Mouse (Mus musculus) forebrain, embryonic 12.5 days (tissue): Measurements from ENCODE around the gene Epb41l2. TPM values are rescaled to one million over a fixed set of nuclear protein-coding genes. Genes with fewer than 3 reads are reported as not detected.

Experiments used
- ATAC-seq: fragments of 200-750 bp; cut with Nextera tagmentation; 2 replicates; pipeline ENCODE4 v1.8.0; 2017; ENCODE audit warnings: moderate TSS enrichment; ENCODE audit not compliant: low FRiP score
- H3K27ac ChIP-seq: fragments of 300-500 bp; sonication (generic); 2 replicates; pipeline ENCODE4 v1.5.1; 2016; ENCODE audit warnings: mild to moderate bottlenecking
- H3K27me3 ChIP-seq: fragments of 300-500 bp; sonication (generic); 2 replicates; pipeline ENCODE4 v1.6.1; 2016; ENCODE audit warnings: mild to moderate bottlenecking
- H3K36me3 ChIP-seq: fragments of 300-500 bp; sonication (generic); replicated peaks from 2 replicates; pipeline ENCODE4 v1.6.1; 2016; ENCODE audit warnings: mild to moderate bottlenecking
- H3K4me1 ChIP-seq: fragments of 300-500 bp; sonication (generic); 2 replicates; pipeline ENCODE4 v1.6.1; 2016
- H3K4me2 ChIP-seq: fragments of 300-500 bp; sonication (generic); 2 replicates; pipeline ENCODE4 v1.6.1; 2016; ENCODE audit warnings: mild to moderate bottlenecking, moderate library complexity
- H3K4me3 ChIP-seq: fragments of 300-500 bp; sonication (generic); replicated peaks from 2 replicates; pipeline ENCODE4 v1.5.1; 2016; ENCODE audit warnings: mild to moderate bottlenecking
- H3K9ac ChIP-seq: fragments of 300-500 bp; sonication (generic); 2 replicates; pipeline ENCODE4 v1.6.1; 2016; ENCODE audit warnings: mild to moderate bottlenecking
- H3K9me3 ChIP-seq: fragments of 300-500 bp; sonication (generic); 2 replicates; pipeline ENCODE4 v1.6.1; 2016
- WGBS: fragments of 180-500 bp; shearing (Covaris S2); methylation state at CpG from one replicate; pipeline ENCODE4 v1.1.7; 2016; 5-methylcytosine and 5-hydroxymethylcytosine counted together
- polyA plus RNA-seq: library from polyadenylated mRNA; unstranded; fragments of >200 nt; fragmentation: Nextera tagmentation; extraction: Ambion mirVana; gene quantifications from 2 replicates; pipeline ENCODE4 v1.2.1, GENCODE M21; 2016

Epb41l2 gene
- polyA plus RNA-seq, 1 experiment from 2014 or later: 42.7 TPM

DNA sequence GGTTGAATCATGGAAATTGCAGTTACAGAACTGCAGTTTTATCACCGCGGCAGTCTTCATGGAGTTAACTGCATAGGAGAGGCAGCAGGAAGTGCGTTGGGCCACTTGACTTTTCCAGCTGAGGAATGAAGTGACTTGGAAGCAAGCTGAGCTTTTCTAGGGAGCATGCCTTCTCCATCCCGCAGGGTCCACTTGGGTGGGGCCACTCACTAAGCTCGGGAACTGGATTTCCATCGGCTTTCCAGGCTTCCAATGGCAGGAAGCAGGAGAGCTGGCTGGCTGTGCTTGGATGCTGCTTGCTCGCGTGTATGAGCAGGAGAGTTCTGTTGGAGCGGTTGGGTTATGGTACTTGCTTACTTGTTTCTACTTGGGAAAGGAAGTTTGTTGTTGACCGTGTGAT, 72.8 kb downstream of the Epb41l2 start:
- Histone ChIP-seq H3K9me3 (no peaks in the 10 kb centered on the region), H3K27me3 (no peaks in the 10 kb centered on the region), H3K4me3 (no peak overlapping the region), H3K9ac (no peak overlapping the region), H3K27ac (no peak overlapping the region), H3K4me2 (no peak overlapping the region), H3K4me1 (peaks cover 5% of the 10 kb centered on the region), H3K36me3 (no peaks in the 10 kb centered on the region)
- 70% methylated on average over 10 of the region's 10 CpGs for WGBS
- ATAC-seq: no peak

DNA sequence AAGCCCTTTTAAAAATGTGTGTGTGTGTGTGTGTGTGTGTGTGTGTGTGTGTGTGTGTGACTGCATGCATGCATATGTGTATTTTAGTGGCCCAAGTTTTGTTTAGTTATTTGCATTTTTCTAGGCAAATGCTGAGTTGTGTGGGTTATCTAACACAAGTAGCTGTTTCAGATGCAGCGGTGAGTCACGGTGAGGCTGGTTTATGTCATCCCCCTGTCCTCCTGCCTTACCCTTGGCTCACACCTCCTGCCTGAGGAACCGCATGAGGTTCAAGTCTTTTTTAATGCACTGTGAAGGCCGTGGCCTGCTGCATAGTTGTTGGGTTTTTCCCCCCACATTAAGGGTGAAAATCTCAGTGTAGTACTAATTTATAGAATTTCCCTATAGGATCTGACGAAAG, 73.3 kb downstream of the Epb41l2 start:
- no peak overlapping the region for H3K4me2 ChIP-seq
- H3K36me3 ChIP-seq: no peaks in the 10 kb centered on the region
- H3K9me3 ChIP-seq: no peaks in the 10 kb centered on the region
- H3K4me3 ChIP-seq: no peak overlapping the region
- 69% methylated on average over 5 of the region's 5 CpGs for WGBS
- H3K9ac ChIP-seq: no peak overlapping the region
- no peak for ATAC-seq
- peaks cover 5% of the 10 kb centered on the region for H3K4me1 ChIP-seq
- no peaks in the 10 kb centered on the region for H3K27me3 ChIP-seq
- H3K27ac ChIP-seq: no peak overlapping the region

DNA sequence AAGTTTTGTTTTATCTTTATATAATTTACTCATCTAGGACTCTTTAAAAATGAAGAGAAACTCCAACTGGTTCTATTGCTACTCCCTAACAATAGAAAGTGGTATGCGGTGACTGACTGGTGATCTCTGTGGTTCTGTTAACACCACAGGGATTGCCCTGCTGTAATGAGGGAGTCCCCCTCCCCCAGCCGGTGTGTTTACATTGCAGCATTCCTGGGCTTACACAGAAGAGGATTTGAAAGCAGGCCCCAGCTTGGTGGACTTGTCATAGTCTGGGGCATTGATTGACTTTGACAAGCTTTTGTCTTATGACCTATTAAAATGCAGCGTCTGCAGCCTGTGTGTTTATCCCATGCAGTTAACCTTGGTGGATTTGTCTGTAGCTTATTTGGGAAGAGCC, 73.9 kb downstream of the Epb41l2 start:
- Histone ChIP-seq H3K36me3 (no peaks in the 10 kb centered on the region), H3K4me2 (no peak overlapping the region), H3K4me3 (no peak overlapping the region), H3K27me3 (no peaks in the 10 kb centered on the region), H3K9ac (no peak overlapping the region), H3K4me1 (peaks cover 5% of the 10 kb centered on the region), H3K27ac (no peak overlapping the region), H3K9me3 (no peaks in the 10 kb centered on the region)
- peak; percentile 60; the same call in 1 of the 2 replicates for ATAC-seq
- 10% methylated on average over 3 of the region's 3 CpGs for WGBS

DNA sequence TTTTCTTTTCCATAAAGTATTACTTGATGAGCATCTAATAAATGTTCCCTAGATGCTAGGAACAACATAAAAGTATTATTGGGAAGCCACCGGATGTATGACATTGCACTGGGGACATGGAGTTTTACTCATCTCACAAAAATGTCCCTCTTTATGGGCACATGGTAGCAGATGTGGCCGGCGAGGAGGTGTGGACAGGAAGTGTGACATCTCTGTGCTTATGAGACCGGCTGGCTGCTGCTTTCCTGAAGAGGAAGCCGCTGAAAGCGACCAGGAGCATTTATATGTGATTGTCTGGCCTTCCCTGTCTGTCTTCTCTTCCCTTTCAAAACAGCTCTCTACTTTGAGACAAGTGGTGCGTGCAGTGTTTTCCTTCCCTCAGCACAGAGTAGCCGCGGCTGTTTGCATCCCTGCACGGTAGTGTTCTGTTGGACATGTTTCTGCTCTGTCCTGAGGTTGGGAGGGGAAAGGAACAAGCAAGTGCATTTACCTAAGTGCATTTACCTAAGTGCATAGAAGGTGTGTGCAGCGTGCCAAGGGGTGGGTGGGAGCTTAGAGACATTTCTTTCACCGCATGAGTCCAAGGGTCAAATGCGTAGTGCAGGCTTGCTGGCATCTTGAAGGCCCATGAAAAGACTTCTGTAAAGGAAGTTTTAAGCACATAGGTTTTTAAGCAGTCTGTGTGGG, 74.9 kb downstream of the Epb41l2 start:
- no peak for ATAC-seq
- no peak overlapping the region for H3K4me3 ChIP-seq
- H3K4me1 ChIP-seq: peaks cover 5% of the 10 kb centered on the region
- H3K9ac ChIP-seq: no peak overlapping the region
- H3K9me3 ChIP-seq: no peaks in the 10 kb centered on the region
- no peaks in the 10 kb centered on the region for H3K27me3 ChIP-seq
- no peak overlapping the region for H3K27ac ChIP-seq
- H3K36me3 ChIP-seq: no peaks in the 10 kb centered on the region
- 84% methylated on average over 13 of the region's 13 CpGs for WGBS
- H3K4me2 ChIP-seq: no peak overlapping the region

DNA sequence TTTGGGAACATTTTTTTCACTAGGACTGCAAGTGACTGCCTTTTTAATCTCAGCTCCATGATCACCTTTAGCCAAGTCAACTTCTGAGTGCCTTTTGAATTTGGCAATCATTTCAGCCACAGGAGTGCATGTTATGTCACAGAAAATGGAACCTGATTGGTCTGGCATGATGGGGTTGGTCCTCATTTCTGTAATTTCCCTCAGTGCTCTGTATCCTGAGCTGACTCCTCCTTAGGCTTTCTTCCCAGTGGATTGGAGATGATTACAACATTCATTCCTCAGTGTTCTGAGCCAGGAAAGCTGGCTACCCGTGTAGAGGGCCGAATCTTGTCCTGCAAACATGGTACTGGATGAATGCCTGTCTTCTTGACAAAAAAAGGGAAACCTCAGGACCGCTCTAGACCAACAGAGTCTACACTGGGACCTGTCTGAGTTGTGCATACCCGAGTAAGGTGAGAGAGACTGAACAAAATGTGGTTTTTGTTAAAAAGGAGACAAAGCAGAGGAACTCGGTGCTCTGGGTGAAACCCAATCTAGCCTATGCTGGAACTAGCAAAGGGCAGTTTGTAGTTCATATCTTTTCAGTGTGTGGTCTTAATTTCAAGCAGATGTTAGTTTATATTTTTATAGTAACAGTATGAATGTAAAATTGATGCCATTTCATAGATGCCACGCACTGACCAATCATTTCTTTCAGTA, 77.3 kb downstream of the Epb41l2 start:
- no peak for ATAC-seq
- Histone ChIP-seq H3K27me3 (no peaks in the 10 kb centered on the region), H3K27ac (no peak overlapping the region), H3K9me3 (no peaks in the 10 kb centered on the region), H3K4me2 (no peak overlapping the region), H3K4me3 (no peak overlapping the region), H3K36me3 (no peaks in the 10 kb centered on the region), H3K9ac (no peak overlapping the region), H3K4me1 (peaks cover 5% of the 10 kb centered on the region)
- 79% methylated on average over 6 of the region's 6 CpGs for WGBS

DNA sequence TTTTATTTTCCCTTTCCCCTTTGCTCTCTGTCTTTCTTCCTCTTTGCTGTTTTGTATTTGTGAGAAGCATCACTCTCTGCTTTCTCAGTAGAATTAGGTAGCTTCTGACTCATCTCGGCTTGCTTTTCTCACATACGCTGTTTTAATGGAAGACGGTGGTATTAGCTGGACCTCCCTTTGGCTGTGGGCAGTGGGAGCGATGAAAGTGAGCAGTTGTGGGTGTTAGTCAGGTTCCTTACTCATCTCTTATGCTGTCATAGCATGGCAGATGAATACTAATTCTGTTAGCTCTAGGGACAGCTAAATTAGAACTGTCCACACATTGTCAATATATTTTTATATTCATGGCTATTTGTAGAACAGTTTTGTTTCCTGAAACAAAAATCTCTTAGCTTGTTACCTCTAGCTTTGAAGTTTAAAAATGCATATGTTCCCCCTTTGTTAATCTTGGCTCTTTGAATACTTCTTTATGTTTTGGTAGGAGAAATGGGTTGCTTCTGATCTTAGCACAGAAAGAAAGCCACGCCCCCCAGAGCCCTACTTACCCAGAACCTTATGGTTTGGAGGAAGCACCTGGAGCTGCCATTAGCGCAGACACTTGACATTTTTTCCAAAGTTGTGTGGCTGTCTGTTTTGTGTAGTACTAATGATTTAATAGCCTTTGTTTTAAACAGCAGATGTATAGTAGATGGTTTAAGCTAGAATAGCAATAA, 78.1 kb downstream of the Epb41l2 start:
- Histone ChIP-seq H3K9ac (no peak overlapping the region), H3K27me3 (no peaks in the 10 kb centered on the region), H3K4me2 (no peak overlapping the region), H3K36me3 (no peaks in the 10 kb centered on the region), H3K9me3 (no peaks in the 10 kb centered on the region), H3K4me3 (no peak overlapping the region), H3K27ac (no peak overlapping the region), H3K4me1 (peaks cover 5% of the 10 kb centered on the region)
- 95% methylated on average over 6 of the region's 6 CpGs for WGBS
- ATAC-seq: no peak

DNA sequence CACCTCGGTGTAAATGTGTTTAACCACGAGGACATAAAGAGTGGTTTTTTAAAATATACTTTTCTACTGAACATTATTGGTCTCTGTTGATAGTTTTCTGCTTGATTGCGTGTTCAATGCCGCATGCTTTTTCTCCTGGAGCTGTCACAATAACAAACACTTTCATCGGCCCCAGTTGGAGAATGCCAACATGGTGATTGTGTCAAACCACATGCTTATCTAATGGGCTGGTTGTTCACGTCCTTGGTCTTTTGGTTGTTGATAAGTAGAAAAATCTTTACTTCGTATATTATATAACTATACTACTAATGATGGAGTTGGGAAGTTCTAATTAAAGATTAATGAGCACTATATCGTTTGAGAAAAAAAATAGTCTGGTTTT, 78.7 kb downstream of the Epb41l2 start:
- WGBS: 87% methylated on average over 8 of the region's 8 CpGs
- H3K27ac ChIP-seq: no peak overlapping the region
- no peak overlapping the region for H3K4me2 ChIP-seq
- H3K4me1 ChIP-seq: peaks cover 5% of the 10 kb centered on the region
- no peak for ATAC-seq
- no peaks in the 10 kb centered on the region for H3K9me3 ChIP-seq
- H3K4me3 ChIP-seq: no peak overlapping the region
- no peaks in the 10 kb centered on the region for H3K27me3 ChIP-seq
- no peak overlapping the region for H3K9ac ChIP-seq
- no peaks in the 10 kb centered on the region for H3K36me3 ChIP-seq

DNA sequence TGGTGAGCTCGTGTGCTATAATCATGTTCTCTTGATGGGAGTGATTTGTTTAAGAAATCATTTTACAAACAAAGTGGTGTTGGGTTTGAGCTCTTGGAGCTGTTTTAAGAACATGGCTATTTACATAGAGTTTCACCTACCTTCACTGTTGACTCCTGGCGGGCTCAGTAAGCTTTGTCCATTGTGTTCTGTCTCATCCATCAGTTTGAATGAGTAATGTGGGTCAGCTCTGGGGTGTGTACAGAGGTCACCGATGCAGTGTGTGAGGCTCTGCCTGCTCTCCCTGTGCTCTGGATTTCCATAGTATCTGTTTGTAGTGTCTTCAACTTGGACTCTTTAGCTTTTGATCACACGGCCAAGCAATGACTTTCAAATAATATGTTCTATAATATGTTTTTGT, 79.6 kb downstream of the Epb41l2 start:
- Histone ChIP-seq H3K27me3 (no peaks in the 10 kb centered on the region), H3K4me3 (no peak overlapping the region), H3K4me2 (no peak overlapping the region), H3K36me3 (no peaks in the 10 kb centered on the region), H3K4me1 (no peaks in the 10 kb centered on the region), H3K9ac (no peak overlapping the region), H3K27ac (no peak overlapping the region), H3K9me3 (no peaks in the 10 kb centered on the region)
- ATAC-seq: no peak
- 80% methylated on average over 4 of the region's 4 CpGs for WGBS

DNA sequence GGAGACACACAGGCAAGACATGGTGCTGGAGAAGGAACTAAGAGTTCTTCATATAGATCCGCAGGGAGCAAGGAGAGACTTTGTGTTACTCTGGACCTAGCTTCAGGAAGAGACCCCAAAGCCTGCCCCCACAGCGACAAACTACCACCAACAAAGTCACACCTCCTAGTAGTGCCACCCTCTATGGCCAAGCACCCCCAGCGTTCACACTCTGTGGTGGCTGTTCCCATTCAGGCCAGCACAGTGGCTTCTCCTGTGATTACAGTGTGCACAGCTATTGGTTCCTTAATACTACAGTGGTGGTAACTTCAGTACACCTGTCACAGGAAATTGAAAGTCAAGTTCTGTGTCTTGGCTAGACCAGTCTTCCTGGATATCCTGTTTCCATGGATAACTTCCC, 80.3 kb downstream of the Epb41l2 start:
- Histone ChIP-seq H3K4me2 (no peak overlapping the region), H3K36me3 (no peaks in the 10 kb centered on the region), H3K4me3 (no peak overlapping the region), H3K27me3 (no peaks in the 10 kb centered on the region), H3K9ac (no peak overlapping the region), H3K9me3 (no peaks in the 10 kb centered on the region), H3K4me1 (no peaks in the 10 kb centered on the region), H3K27ac (no peak overlapping the region)
- WGBS: 83% methylated on average over 3 of the region's 3 CpGs
- no peak for ATAC-seq

DNA sequence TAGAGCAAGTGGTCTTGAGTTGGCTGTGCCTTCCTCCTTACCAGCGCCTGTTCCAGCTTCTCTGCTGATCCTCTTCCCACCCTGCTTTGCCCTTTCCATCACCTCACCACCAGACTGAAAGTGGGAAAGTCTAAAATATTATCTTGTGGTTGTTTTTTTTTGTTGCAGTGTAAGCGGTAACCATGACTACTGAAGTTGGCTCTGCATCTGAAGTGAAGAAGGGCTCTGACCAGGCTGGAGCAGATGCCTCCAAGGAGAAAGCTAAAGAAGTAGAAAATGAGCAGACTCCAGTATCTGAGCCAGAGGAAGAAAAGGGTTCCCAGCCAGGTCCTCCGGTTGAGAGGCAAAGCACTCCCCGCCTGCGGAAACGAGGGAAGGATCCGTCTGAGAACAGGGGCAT, 81.8 kb downstream of the Epb41l2 start:
- no peaks in the 10 kb centered on the region for H3K9me3 ChIP-seq
- H3K27me3 ChIP-seq: no peaks in the 10 kb centered on the region
- no peak for ATAC-seq
- WGBS: 94% methylated on average over 7 of the region's 7 CpGs
- no peak overlapping the region for H3K4me3 ChIP-seq
- H3K36me3 ChIP-seq: no peaks in the 10 kb centered on the region
- H3K27ac ChIP-seq: no peak overlapping the region
- no peak overlapping the region for H3K4me2 ChIP-seq
- no peaks in the 10 kb centered on the region for H3K4me1 ChIP-seq
- H3K9ac ChIP-seq: no peak overlapping the region

DNA sequence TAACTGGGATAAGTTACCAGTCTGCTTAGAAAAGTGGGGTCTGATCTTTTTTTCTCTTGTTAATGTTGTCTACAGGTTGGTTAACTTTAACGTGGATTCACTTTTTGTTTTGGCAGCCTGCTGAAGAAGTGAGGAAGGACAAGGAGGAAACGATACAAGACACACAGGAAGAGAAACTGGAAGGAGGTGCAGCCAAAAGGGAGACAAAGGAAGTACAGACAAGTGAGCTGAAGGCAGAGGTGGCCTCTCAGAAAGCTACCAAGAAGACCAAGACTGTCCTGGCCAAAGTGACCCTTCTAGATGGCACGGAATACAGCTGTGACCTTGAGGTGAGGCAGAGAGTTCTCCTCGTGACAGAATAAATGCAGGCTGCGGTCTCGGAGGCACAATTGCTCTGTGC, 84.0 kb downstream of the Epb41l2 start:
- Histone ChIP-seq H3K27ac (no peak overlapping the region), H3K27me3 (no peaks in the 10 kb centered on the region), H3K4me3 (no peak overlapping the region), H3K4me1 (no peaks in the 10 kb centered on the region), H3K9ac (no peak overlapping the region), H3K9me3 (no peaks in the 10 kb centered on the region), H3K36me3 (no peaks in the 10 kb centered on the region), H3K4me2 (no peak overlapping the region)
- WGBS: 84% methylated on average over 6 of the region's 6 CpGs
- ATAC-seq: no peak

DNA sequence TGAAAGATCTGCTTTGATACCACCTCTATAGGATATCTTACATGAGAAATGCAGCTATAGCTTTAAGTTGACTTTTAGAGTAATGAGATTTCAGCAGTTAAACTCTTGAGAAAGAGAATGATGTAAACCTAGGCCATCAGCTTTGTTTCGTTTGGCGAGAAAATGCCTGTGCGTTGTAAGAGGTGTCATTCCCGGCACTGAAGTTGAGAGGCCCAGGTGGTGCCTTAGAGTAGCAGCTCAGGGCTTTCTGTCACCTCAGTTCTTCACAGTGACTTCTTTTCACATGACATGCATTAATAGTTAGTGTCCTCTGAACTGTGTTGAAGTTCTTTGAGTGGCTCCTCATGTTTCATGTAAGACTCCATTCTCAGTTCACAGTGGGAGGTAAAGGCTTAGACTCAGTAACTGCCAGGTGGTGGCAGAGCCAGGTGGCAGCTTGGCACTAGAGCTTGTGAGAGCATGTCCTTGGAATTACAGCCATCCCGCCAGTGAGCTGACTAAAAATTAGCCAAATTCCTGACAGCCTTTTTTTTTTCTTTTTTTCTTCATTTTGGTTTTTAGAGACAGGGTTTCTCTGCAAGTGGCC, 84.7 kb downstream of the Epb41l2 start:
- no peaks in the 10 kb centered on the region for H3K4me1 ChIP-seq
- H3K27me3 ChIP-seq: no peaks in the 10 kb centered on the region
- no peak overlapping the region for H3K4me2 ChIP-seq
- WGBS: 86% methylated on average over 5 of the region's 5 CpGs
- H3K4me3 ChIP-seq: no peak overlapping the region
- no peak for ATAC-seq
- no peak overlapping the region for H3K27ac ChIP-seq
- H3K9me3 ChIP-seq: no peaks in the 10 kb centered on the region
- H3K9ac ChIP-seq: no peak overlapping the region
- H3K36me3 ChIP-seq: no peaks in the 10 kb centered on the region
